Mouse (Mus musculus) olfactory bulb, adult 2 months (tissue): Measurements from ENCODE around the gene Pofut1.

ENCODE experiments used
- CTCF ChIP-seq: fragments of 200-500 bp; IDR thresholded peaks from 2 replicates; pipeline ENCODE4 v1.5.1; 2012; ENCODE audit warnings: low read depth, mild to moderate bottlenecking, low read length, moderate library complexity; ENCODE audit not compliant: insufficient read depth
- POLR2A ChIP-seq: fragments of 200-500 bp; IDR thresholded peaks from 2 replicates; pipeline ENCODE4 v1.6.1; 2012; ENCODE audit warnings: mild to moderate bottlenecking, low read depth, low read length, moderate library complexity; ENCODE audit not compliant: insufficient read depth

GRCm38 (mm10) chr2:153240701-153241235 is 565 bp upstream of the Pofut1 start:
- TF ChIP-seq CTCF, result no peak
- TF ChIP-seq POLR2A, result no peak
